Mouse (Mus musculus): ENCODE measurements around the gene Mblac1. TPM values are rescaled to one million over a fixed set of nuclear protein-coding genes. Genes with fewer than 3 reads are reported as not detected.
A peak's percentile ranks its signal among the peaks of the same experiment; 100 is the strongest.
"Not testable (repeated sequence)": the region's sequence is repeated elsewhere in the genome, so short reads cannot be mapped to it uniquely, and the experiment has no call there.

Gene Mblac1
- polyA plus RNA-seq, 1 experiment = 7.2 TPM

DNA sequence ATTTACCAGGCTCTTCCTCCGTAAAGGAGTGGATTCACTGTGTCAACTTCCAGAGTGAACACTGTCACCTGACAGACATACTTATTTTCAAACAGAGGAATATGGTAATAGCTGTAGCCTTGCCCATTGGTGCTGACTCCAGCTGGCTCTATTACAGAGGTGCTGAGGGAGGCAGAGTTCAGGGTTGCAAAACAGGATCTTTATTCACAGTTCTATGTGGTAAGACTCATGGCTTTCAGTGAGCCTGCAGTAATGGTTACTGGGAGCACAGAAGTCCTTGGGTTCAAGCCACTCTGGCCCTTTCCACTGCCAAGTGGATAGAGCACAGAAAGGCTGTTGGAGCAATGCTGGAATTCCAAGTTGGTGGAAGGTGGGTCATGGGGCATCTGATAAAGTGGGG is 13.1 kb downstream of the Mblac1 start:
- DNase-seq (ENCODE audit: extremely low spot score in 1 of 2, low spot score in 1 of 2) = no peak

DNA sequence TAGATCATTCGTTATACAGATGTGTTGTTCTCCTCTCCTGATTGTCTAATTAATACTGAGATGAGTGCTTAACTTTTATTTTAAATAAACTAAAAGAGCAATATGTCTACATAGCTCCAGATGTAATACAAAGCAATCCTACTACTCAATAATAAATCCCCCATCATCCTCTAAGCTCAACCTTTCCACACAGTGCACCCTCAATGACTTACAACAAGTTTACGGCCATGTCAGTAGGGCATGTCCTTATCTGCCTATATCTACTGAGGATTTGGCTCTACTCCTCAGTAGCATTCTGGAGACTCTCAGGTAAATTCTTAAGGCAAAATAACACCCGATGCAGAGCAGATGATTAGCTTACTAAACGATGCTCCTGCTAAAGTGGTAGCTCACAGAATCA is 13.8 kb downstream of the Mblac1 start:
- no peak for DNase-seq (ENCODE audit: extremely low spot score in 1 of 2, low spot score in 1 of 2)

DNA sequence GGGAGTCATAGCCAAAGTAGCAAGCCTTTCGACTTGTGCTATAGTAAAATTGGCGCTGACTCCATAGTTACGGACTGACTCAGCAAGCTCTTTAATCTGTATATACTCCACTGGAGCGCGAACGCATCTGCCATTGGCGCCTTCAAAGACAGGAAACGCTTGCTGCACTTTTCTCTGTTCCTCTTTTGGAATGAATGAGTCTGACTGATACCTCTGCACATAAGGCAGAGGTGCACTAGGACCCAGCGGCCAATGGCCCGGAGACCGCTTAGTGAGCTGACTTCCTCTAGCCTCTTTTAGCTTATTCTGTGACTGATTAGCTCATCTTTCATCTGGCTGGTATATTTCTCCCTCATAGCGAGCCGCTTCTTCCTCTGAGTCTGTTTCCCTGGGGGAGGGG is 22.5 kb downstream of the Mblac1 start:
- DNase-seq (ENCODE audit: extremely low spot score in 1 of 2, low spot score in 1 of 2) = not testable (repeated sequence)

DNA sequence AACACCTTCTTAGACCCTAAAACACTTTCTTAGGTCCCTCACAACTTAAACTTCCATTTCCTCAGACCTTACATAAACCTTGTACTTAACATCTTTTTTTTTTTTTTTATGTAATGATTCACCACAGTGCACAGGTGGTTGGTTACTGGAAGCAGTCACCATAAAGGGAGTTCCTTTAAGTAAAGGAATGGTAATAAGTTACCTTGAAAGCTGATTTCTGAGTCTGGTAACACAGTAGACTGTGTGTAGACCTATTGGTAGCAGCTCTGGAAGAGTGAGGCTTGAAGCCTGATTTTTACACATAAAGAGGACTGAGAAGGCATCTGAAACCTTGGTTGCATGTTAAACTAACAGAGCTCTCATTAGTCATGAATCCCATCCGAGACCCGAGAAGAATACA is 25.8 kb downstream of the Mblac1 start:
- DNase-seq (ENCODE audit: extremely low spot score in 1 of 2, low spot score in 1 of 2) = no peak

DNA sequence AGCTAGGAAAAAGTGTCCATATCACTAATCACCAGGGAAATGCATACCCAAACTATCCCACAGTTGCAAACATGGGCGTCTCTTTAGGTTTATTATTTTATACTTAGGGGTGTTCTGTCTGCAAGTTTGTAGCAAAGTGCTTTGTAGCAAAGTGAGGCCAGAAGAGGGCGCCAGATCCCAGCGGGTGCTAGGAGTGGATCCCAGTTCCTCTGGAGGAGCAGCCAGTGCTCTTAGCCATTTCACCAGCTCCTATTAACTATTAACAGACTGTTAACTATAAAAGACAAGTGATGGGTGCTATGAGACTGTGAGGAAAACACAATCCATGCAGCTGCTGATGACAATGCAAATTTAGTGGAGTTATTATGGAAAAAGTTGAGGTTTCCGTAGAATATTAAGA is 28.0 kb downstream of the Mblac1 start:
- peak; percentile 42 to 95 for DNase-seq (ENCODE audit: extremely low spot score in 1 of 2, low spot score in 1 of 2)

DNA sequence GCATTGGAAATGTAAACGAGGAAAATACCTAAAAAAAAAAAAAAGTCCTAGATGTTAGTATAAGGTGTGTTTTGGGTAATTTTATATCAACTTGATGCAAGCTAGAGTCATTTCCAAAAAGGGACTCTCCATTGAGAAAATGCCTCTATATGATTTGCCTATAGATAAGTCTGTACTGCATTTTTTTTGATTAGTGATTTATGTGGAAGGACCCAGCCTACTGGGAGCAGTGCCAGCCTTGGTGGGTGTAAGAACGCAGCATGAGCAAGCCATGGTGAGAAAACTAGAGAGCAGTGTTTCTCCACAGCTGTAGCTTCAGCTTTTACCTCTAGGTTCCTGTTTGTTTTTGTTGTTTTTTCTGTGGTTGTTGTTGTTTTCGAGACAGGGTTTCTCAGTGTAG is 29.2 kb downstream of the Mblac1 start:
- peak in 1 of 2 experiments; percentile 20 for DNase-seq (ENCODE audit: extremely low spot score in 1 of 2, low spot score in 1 of 2)

DNA sequence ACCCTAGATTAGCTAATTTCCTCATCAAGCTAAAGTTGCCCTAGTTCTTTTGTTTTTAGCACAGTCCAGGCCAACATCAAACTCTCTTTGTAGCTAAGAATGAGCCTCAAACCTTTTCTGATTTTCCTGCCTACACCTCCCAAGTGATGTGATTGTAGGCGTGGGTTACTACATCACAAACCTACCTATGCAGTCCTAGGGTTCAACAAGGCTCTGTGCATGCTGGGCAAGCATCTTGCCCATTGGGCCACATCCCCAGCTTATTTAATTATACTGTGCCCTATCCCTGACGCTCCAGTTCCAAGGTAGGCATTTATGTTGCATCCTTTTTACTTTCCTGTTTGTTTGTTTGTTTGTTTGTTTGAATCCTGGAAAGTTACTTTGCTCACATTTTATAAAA is 31.6 kb downstream of the Mblac1 start, which contains the start of gene Nxpe5:
Gene Nxpe5, plus strand, starts transcription at position 199 of the 400 bp plus-strand sequence.
- DNase-seq (ENCODE audit: extremely low spot score in 1 of 2, low spot score in 1 of 2) = no peak

DNA sequence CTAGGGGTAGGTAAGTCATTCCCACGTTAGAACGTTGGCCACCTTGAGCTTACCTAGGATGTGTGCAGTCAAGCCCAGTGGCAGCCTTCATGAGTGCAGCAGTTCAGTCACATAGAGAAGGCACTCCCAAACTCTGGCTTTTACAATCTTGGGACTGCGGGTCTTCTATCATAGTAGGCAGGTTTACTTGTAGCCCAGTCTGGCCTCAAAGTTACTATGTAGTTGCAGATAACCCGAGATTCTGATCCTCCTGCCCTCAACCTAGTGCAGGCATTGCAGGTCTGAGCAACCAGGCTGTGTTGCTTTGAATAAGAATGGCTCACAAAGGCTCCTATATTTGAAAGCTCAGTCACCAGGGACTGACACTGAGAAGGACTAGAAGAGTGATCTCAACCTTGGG is 32.4 kb downstream of the Mblac1 start:
- DNase-seq (ENCODE audit: extremely low spot score in 1 of 2, low spot score in 1 of 2) = no peak

DNA sequence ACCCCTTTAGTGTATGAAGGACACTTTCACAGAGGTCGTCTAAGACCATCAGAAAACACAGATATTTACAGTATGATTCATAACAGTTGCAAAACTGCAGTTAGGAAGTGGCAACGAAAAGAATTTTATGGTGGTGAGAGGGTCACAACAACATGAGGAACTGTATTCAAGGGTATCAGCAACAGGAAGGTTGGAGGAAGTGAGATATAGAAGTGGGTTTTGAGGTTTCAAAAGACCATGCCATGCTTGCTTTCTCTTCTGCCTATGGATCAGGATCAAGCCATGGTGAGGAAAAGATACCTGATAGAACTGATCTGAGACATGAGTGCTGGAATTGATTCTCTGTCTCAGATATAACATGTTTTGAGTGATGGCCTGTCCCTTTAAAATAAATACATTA is 33.3 kb downstream of the Mblac1 start:
- no peak for DNase-seq (ENCODE audit: extremely low spot score in 1 of 2, low spot score in 1 of 2)

DNA sequence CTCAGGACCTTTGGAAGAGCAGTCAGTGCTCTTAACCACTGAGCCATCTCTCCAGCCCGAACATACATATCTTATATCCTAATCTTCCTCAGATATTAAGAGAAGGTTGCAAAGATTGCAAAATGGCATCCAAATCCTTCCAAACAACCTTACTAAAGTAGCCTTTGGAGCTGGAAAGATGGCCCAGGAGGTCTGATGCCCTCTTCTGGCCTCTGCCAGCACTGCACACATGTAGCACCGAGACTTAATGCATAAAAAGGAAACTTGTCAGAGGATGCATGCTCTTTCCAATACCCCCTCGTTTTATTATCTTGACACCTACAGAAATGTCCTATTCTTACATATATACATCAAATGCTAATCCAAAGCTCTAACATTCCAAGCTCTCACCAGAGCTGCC is 33.9 kb downstream of the Mblac1 start:
- DNase-seq (ENCODE audit: extremely low spot score in 1 of 2, low spot score in 1 of 2) = peak in 1 of 2 experiments; percentile 17

DNA sequence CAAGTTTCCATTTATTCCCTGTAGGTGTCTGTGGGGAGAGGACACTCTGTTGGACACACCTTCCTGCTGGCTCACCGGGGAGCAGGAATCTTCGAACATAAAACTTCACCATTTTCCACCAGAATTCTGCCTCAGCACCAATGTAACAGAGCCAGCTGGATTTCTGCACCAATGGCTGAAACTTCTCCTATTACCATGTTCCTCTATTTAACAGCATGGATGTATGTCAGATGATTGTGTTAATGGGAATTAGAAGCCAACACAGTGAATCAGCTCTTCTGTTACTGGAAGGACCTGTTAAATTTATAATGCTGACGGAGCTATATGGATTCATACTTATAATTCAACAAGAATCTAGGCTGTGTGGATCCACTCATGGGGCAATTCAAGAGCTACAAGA is 35.4 kb downstream of the Mblac1 start:
- DNase-seq (ENCODE audit: extremely low spot score in 1 of 2, low spot score in 1 of 2) = no peak

DNA sequence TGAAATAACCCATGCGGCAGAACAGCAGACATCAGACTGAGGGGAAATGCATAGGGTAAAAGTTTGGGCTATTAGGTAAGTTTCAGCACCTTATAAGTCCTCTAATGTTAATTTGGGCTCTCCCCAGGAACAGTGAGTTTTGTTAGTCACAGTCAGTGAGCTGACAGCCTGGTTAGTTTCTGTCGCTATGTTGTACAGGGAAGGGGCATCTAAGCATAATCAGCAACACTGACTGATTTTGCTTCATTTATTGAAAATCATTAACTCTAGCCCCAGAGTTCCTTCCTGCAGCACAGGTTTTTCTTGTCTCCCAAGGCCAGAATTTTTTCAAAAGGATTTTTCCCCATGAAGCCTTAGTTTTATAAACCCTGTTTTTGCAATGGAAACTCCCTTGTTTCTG is 39.7 kb downstream of the Mblac1 start:
- DNase-seq (ENCODE audit: extremely low spot score in 1 of 2, low spot score in 1 of 2) = no peak

DNA sequence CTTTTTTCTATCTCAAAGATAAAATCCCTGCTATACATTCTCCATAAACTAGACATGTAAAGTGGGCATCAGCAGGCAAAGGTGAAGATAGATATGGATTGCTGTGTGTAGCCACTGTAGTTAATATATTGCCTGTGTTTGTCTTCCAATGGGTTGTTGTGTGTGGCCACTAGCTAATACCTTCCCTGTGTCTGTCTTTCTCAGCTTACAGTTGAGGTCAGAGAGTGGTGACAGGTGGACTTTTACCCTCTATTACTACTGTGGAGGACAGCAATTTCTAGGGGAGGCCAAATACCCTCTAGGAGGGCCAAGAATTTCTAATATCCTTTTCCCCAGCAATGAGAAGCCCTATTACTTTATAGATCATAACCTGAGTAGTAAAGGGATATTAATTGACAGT is 40.1 kb downstream of the Mblac1 start:
- DNase-seq (ENCODE audit: extremely low spot score in 1 of 2, low spot score in 1 of 2) = no peak

DNA sequence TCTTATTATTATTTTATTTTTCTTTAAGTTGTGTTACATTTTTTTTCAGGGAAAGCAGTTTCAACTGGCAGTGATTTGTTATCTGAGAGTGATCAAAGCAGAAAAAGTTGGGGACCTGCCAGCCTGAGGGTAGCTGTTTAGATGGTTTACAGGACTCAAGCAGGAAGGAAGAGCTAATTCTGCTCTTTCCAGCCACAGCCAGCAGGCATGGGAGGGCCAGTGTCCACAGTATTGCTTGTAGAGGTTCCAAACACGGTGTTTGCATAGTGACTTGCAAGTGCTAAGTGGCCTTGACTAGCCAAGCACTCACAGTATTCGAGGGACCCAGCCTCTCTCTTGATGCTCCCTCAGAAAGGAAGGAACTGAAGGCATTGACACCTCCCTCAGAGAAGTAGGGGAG is 47.4 kb downstream of the Mblac1 start:
- DNase-seq (ENCODE audit: extremely low spot score in 1 of 2, low spot score in 1 of 2) = no peak

Other genes starting within 250 kb of the Mblac1 start
- 33.9 and 34.0 TPM in 2 replicates for gene Gjc3, start 231.2 kb upstream of the Mblac1 start, polyA plus RNA-seq (2012; rRNA removed)
- 0.36 and 0.54 TPM in 2 replicates for gene Azgp1, start 212.8 kb upstream of the Mblac1 start, polyA plus RNA-seq (2012; rRNA removed)
- gene Smok3a, start 173.1 kb upstream of the Mblac1 start, polyA plus RNA-seq (2012; rRNA removed) = not detected in 2 replicates
- not detected in 2 replicates for gene Smok3b, start 172.9 kb upstream of the Mblac1 start, polyA plus RNA-seq (2012; rRNA removed)
- not detected in 2 replicates for gene Smok3c, start 141.1 kb upstream of the Mblac1 start, polyA plus RNA-seq (2012; rRNA removed)
- 14.8 and 16.3 TPM in 2 replicates for gene Zkscan1, start 109.2 kb upstream of the Mblac1 start, polyA plus RNA-seq (2012; rRNA removed)
- gene Zscan21, start 77.4 kb upstream of the Mblac1 start, polyA plus RNA-seq (2012; rRNA removed) = 18.0 and 21.2 TPM in 2 replicates
- 3.7 and 6.0 TPM in 2 replicates for gene Zfp113, start 38.6 kb upstream of the Mblac1 start, polyA plus RNA-seq (2012; rRNA removed)
- gene Cops6, start 33.2 kb upstream of the Mblac1 start, polyA plus RNA-seq (2012; rRNA removed) = 126 and 149 TPM in 2 replicates
- gene Ap4m1, start 22.3 kb upstream of the Mblac1 start, polyA plus RNA-seq (2012; rRNA removed) = 26.1 and 29.6 TPM in 2 replicates
- gene Mcm7, start 21.9 kb upstream of the Mblac1 start, polyA plus RNA-seq (2012; rRNA removed) = 28.7 and 30.1 TPM in 2 replicates
- 56.8 and 58.4 TPM in 2 replicates for gene Taf6, start 6.9 kb upstream of the Mblac1 start, polyA plus RNA-seq (2012; rRNA removed)
- 16.0 and 16.1 TPM in 2 replicates for gene Cnpy4, start 6.8 kb upstream of the Mblac1 start, polyA plus RNA-seq (2012; rRNA removed)
- gene Nxpe5, start 31.6 kb downstream of the Mblac1 start, polyA plus RNA-seq (2012; rRNA removed) = not detected in 2 replicates
- 155 and 158 TPM in 2 replicates for gene Lamtor4, start 61.2 kb downstream of the Mblac1 start, polyA plus RNA-seq (2012; rRNA removed)
- 88.8 TPM in 2 replicates for gene BC037034, start 69.7 kb downstream of the Mblac1 start, polyA plus RNA-seq (2012; rRNA removed)
- gene Gal3st4, start 78.5 kb downstream of the Mblac1 start, polyA plus RNA-seq (2012; rRNA removed) = 3.4 and 4.1 TPM in 2 replicates
- 0.14 TPM in 1 of 2 replicates, not detected in the other for gene Gm43720, start 85.6 kb downstream of the Mblac1 start, polyA plus RNA-seq (2012; rRNA removed)
- 10.9 and 11.3 TPM in 2 replicates for gene Gpc2, start 85.7 kb downstream of the Mblac1 start, polyA plus RNA-seq (2012; rRNA removed)
- gene Stag3, start 85.9 kb downstream of the Mblac1 start, polyA plus RNA-seq (2012; rRNA removed) = 5.2 and 5.3 TPM in 2 replicates
- gene Pvrig, start 147.6 kb downstream of the Mblac1 start, polyA plus RNA-seq (2012; rRNA removed) = 0.14 and 0.19 TPM in 2 replicates
- gene Zfp157, start 247.2 kb downstream of the Mblac1 start, polyA plus RNA-seq (2012; rRNA removed) = 20.4 TPM in 2 replicates

Data from frontal cortex, adult 2 months (tissue).